Mouse (Mus musculus) G1E (cell line): ENCODE results near the gene Thsd4.

Experiments used
- CTCF ChIP-seq: IDR thresholded peaks from 2 replicates; pipeline ENCODE4 v1.5.1; 2012; ENCODE audit warnings: low read depth, low read length, inconsistent platforms, mixed read lengths
- GATA1 ChIP-seq: IDR thresholded peaks from 2 replicates; pipeline ENCODE4 v1.6.1; 2012; ENCODE audit warnings: borderline replicate concordance, low read length, inconsistent platforms, mixed read lengths
- POLR2AphosphoS5 ChIP-seq: IDR thresholded peaks from 2 replicates; pipeline ENCODE4 v1.6.1; 2012; ENCODE audit warnings: low read depth, low read length, inconsistent platforms; ENCODE audit not compliant: insufficient replicate concordance
- TAL1 ChIP-seq: conservative IDR thresholded peaks from 2 replicates; pipeline ENCODE4 v1.6.1; 2012; ENCODE audit warnings: low read depth, low read length, inconsistent platforms, mixed read lengths

DNA sequence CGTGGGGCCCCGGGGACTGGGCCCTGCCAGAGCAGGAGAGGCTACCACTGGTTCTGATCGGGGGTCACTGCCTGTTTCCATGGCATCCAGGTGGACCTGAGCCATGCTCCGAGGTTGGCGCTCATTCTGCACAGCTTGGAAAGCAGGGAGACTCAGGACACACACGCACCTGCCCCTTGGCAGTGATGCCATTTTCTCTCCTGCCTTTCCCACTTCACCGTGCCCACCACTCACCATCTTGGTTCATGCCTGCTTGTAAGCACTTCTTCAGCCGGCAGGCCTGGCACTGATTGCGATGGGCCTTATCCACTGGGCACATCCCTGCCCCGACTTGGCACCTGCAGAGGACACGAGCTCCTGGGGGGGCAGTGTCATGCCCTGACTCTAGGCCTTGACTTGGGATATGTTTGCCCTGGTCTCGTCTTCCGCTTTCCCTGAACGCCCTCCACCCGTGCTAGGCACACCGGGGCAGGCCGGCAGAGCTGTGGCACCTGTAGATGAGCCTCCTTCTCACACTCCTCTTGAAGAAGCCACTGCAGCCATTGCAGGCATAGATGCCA, 573.1 kb downstream of the Thsd4 start:
- TF ChIP-seq CTCF: no peak
- TF ChIP-seq POLR2AphosphoS5: no peak
- no peak for TF ChIP-seq TAL1
- no peak for TF ChIP-seq GATA1
